Mouse (Mus musculus) inflammation-experienced regulatory T-cells, adult 6 months (primary cell): Measurements from ENCODE around the gene Prmt2. TPM values are rescaled to one million over a fixed set of nuclear protein-coding genes. Genes with fewer than 3 reads are reported as not detected.

ENCODE experiments used
- ATAC-seq: one replicate; pipeline ENCODE4 v1.8.0; 2017
- polyA plus RNA-seq, 3 experiments: library from polyadenylated mRNA; unstranded; fragments of 100-300 nt; shearing (Covaris generic); gene quantifications; one replicate each; pipeline ENCODE4 v1.2.1; 2017

Gene Prmt2
- 10 to 100 TPM; 19.2 to 41.4 (median 37.6) TPM for polyA plus RNA-seq

DNA sequence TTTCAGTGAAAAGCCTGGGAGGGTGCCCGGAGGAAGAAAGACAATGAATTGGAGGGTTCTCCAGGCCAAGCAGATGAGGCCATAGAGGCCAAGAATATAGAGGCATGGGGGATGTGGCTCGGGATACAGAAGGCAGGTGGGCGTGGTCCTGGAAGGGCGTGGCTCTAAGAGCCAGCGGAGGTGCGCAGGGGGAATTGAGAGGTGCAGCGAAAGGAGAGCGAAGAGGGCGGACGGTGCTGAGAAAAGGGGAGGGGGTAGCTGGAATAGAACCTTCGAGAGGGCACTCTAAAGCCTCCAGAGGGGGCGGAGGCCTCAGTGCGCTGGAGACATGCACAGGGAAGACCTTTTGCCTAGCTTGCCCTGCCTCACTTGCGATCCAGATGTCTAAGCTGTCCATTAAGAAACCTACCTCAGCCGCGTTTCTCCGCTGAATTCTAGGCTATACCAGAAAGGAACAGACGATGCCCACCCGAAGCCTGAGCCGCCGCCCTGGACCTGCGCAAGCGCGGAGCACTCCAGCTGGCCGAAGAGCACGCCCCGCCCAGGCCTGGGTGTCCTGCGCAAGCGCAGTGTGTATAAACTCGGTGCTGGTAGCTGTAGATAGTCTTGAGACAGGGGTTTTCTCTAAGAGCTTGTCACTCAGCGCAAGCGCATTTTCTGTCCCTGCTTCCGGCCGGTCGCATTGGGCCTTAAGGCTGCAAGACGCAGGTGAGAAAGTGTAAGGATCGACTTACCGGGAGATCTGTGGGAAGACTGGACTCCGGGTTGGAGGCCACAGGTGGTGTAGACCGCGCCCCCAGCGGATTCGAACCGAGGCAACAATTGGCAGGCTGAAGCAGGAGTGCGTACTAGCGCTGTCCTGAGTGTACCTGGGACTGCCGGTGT lies at the start of gene Prmt2:
Gene Prmt2 (minus strand): TSS at position 525 of the 885 bp plus-strand sequence.
- peak; percentile 96 for ATAC-seq

DNA sequence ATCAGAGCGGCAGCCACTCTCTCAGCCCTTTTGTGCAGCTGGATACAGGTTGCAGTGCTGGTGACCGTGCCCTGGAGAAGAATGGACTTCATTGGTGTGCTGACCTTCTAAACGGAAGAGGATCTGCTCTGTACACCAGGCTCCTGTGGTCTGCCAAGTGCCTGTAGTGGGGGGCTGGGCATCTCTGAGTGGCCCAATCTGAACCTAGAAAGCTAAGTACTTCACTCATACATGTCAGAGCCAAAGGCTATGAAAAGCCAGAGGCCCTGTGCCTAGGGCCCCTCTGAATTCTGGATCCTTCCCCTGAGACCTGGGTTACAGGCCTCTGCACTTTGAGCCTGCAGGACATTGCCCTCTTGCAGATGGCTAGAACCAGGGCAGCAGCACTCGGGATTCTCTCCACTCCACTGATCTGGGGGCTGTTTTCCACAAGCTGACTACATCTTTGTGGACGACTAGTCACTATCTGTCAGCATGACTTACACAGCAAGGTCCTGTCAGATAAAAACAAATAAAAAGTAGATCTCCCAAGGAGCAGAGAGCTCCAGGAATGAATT lies 41.0 kb upstream of the Prmt2 start:
- no peak for ATAC-seq

- no peak for ATAC-seq
Observed at GRCm38 (mm10) chr10:76275256-76275655, 37.6 kb upstream of the Prmt2 start.

DNA sequence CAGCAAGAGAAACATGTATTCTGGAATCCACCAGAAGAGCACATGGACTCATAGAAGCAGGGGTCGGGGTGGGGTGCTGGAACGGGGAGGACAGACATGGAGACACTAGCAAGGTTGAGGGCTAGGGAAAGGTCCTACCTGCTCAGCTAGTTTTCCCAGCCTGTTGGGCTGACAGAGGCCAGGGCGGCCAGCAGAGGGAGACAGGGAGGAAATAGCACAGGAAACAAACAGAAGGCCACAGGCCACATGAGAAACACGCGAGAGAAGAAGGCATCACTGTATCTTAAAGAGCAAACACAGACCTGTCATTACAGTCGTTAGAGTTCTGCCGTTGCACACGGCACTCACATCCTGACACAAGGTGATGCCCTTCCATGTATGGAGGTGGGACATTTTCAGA lies 33.6 kb upstream of the Prmt2 start:
- peak; percentile 85 for ATAC-seq

DNA sequence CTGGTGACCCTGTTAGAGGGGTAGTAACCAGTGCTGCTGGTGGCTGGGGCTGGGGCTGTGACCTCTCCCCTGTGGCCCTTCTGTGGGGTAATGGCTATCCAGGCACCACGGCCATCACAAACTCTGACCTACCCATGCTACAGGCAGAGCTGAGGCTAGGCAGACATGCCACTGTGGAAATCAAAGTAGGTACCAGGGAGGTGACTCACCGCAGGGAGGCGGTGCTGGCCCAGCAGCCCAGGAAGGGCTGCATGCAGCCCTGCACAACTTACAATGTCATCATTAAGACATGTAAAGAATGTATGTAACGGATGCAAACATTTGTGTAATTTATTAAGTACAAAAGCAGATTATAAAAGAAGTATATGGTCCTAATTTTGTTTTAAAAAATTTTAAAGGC lies 24.8 kb upstream of the Prmt2 start:
- no peak for ATAC-seq

GRCm38 (mm10) chr10:76261447-76261846 lies 23.8 kb upstream of the Prmt2 start:
- no peak for ATAC-seq

GRCm38 (mm10) chr10:76260358-76261059 lies 22.8 kb upstream of the Prmt2 start:
- no peak for ATAC-seq

- ATAC-seq: no peak
Observed at GRCm38 (mm10) chr10:76259566-76260232, 22.0 kb upstream of the Prmt2 start.

GRCm38 (mm10) chr10:76257719-76258390 lies 20.2 kb upstream of the Prmt2 start:
- ATAC-seq: no peak

GRCm38 (mm10) chr10:76257231-76257630 lies 19.6 kb upstream of the Prmt2 start:
- no peak for ATAC-seq

DNA sequence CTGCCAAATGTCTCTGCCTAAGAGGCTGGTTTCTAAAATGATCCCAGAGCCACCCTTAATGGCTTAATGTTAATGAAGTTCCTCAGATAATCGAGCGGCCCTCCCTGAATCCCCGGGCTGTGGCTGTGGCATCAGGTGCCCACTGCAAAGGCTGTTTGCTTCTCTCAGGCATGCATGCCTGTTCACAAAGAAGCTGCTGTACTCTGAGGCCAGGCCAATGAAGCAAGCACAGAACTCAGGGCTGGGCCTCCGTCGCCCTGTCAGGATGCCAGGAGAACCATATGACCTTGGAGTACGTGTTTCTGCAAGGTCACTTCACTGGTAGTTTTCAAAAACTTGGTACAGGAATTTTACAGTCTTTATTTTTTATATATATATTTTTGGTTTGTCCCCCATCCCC lies 18.0 kb upstream of the Prmt2 start:
- no peak for ATAC-seq

- no peak for ATAC-seq
Observed at GRCm38 (mm10) chr10:76253536-76253935, 15.9 kb upstream of the Prmt2 start, which contains the start of gene S100b. S100b (plus strand) TSS chr10:76253853.

DNA sequence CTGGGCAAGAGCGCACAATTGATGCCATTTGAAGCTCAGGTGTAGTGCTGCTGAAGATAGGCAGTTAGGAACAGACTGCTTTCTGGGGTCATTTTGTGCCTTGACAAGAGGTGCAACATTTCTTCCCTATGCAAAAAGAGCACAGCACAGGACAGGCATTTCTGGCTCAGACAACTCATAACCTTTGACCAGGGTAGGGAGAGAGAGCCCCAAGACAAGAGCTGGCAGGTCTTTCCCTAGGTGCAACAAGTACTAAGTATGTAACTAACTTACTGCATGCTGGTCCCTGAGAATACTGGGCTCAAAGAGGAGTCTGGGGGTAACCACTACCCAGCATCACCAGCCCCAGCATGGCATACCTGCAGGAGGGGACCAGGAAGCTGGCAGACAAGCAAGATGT lies 15.4 kb upstream of the Prmt2 start:
- ATAC-seq: no peak

GRCm38 (mm10) chr10:76250870-76251269 lies 13.2 kb upstream of the Prmt2 start:
- ATAC-seq: no peak

DNA sequence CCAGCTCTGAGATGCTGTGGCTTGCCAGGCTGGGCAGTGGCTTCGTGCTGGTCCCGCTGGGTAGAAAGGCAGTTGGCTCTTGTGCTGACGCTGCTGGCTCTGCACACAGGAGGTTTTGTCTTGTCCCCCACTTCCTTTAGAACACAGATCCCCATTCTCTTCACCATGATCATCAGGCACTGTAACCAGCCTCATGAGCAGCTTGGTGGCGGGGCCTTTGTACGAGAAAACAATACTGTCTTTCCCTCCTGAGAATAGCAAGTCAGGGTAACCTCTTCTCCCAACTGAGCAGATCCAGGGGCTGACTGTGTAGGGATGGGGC lies 10.9 kb upstream of the Prmt2 start:
- ATAC-seq: no peak

DNA sequence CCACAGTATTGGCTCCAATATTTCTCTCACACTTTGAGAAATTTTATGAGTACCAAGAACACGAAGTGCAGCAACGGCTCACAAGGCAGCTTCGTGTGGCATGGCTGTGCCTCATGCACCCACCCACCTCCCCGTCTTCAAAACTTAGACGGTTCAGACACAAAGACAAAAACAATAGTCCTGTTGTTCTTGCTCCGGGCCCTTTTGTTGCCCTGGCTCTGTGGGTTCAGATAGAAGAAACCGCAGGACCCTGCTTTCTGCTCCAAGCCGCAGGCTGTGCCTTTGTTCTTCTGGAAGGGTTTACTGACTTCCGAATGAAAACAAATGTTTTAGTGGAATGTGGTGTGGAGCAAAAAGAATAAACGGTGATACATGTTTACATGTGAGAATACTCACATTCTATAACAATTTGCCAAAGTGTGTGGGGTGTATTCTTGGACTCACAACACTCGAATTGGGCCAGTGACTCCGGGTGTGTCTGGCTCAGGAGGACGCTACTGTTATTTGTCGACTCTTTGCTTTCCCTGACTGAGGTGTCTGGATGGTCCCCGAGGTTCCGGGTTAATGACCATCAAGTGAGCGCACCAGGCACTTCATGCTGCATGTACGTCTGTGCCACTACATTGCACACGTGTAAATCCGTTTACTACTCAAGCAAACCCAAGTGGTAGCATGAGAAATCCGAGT lies 10.4 kb upstream of the Prmt2 start:
- no peak for ATAC-seq

- no peak for ATAC-seq
Observed at GRCm38 (mm10) chr10:76246601-76247000, 8.9 kb upstream of the Prmt2 start.

GRCm38 (mm10) chr10:76245106-76245505 lies 7.4 kb upstream of the Prmt2 start:
- ATAC-seq: no peak

DNA sequence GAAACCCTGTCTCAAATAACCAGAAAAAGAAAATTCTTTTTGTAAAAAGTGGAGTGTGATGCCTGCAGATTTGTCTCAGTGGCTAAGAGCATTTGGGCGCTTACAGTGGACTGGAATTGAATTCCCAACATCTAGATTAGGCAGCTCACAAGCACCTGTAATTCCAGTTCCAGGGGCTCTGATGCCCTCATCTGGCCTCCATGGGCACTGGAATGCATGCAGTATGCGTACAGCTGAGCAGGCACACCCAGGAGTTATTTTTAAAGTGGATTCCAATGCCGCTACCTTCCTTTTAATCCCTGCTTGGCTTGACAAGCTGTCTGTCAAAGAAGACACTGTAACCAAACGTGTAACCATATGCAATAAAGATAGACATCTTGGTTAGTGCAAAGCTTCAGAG lies 1.7 kb upstream of the Prmt2 start:
- ATAC-seq: no peak

- no peak for ATAC-seq
Observed at GRCm38 (mm10) chr10:76229627-76230026, 8.0 kb downstream of the Prmt2 start.

DNA sequence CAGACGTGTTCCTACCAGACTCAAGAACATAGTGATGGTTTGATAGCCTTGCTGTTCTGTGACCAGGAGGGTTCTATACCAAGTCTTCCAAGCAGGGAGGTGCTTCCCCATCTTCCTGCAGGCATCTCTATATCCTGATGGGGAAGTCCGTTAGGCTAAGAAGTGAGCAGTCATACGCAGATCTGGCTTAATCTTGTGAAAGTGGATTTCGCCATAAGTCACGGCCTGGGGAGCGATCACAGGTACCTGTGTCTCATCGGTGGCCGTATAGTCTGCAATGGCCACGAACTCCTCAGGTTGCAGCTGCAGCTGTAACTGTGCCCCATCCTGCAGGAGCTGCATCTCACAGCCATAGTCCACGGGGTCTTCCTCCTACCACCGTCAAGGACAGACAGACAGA lies 11.7 kb downstream of the Prmt2 start:
- no peak for ATAC-seq

DNA sequence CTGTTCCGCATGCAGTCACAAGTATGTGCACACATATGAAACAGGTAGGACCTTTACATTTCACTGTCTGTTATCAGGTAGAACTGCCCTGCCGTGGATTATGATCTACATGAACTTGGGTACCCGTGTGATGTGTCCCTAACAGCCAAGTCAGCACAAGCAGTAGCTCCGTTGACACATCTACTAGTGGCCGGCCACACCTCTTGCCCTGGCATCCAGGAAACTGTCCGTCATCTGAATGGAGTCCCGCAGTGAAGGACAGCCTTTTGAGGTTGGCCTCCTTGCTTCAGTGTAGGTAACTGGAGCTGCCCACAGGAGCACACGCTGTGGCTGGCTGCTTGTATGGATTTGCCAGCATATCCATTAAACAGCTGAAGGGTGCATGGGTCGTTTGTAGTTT lies 19.4 kb downstream of the Prmt2 start:
- ATAC-seq: no peak
